Mouse (Mus musculus): ENCODE results near the gene Ifna5. TPM values are rescaled to one million over a fixed set of nuclear protein-coding genes. Genes with fewer than 3 reads are reported as not detected.

Ifna5 gene
- polyA plus RNA-seq, 1 experiment from 2014 or later: not detected

GRCm38 (mm10) chr4:88845334-88845733, 10.0 kb downstream of the Ifna5 start:
- Histone ChIP-seq H3K36me3 (ENCODE audit: control insufficient read depth, insufficient read depth, low read length) (no peaks in the 10 kb centered on the region), H3K27me3 (ENCODE audit: control insufficient read depth, insufficient read depth, low read length) (no peaks in the 10 kb centered on the region), H3K27ac (replicated peaks; ENCODE audit: low read depth, low read length) (no peak overlapping the region), H3K9ac (replicated peaks; ENCODE audit: low read length) (no peak overlapping the region), H3K9me3 (ENCODE audit: control insufficient read depth, low read length) (no peaks in the 10 kb centered on the region), H3K4me3 (replicated peaks; ENCODE audit: low read depth, low read length) (no peak overlapping the region), H3K4me2 (ENCODE audit: low read length) (no peak overlapping the region), H3K4me1 (ENCODE audit: control insufficient read depth, insufficient read depth, low read length) (no peaks in the 10 kb centered on the region)
- WGBS: 70% methylated on average over 2 of the region's 2 CpGs
- DNase-seq (no peak), ATAC-seq (ENCODE audit: low FRiP score, low TSS enrichment) (no peak)

- Histone ChIP-seq H3K4me3 (replicated peaks; ENCODE audit: low read depth, low read length) (no peak within 1 kb of the TSS), H3K9ac (replicated peaks; ENCODE audit: low read length) (no peak within 1 kb of the TSS), H3K4me2 (ENCODE audit: low read length) (no peak within 1 kb of the TSS), H3K9me3 (ENCODE audit: control insufficient read depth, low read length) (no peaks in the 10 kb centered on the region), H3K4me1 (ENCODE audit: control insufficient read depth, insufficient read depth, low read length) (no peaks in the 10 kb centered on the region), H3K36me3 (ENCODE audit: control insufficient read depth, insufficient read depth, low read length) (no peaks in the 10 kb centered on the region), H3K27ac (replicated peaks; ENCODE audit: low read depth, low read length) (no peak within 1 kb of the TSS), H3K27me3 (ENCODE audit: control insufficient read depth, insufficient read depth, low read length) (no peaks in the 10 kb centered on the region)
- DNase-seq (no peak), ATAC-seq (ENCODE audit: low FRiP score, low TSS enrichment) (no peak)
- WGBS: 87% methylated on average over 1 of the region's 1 CpGs
These were observed 14.4 kb downstream of the Ifna5 start, which contains the start of gene Ifna1 for GRCm38 (mm10) chr4:88849698-88850097. Gene Ifna1, plus strand, starts transcription at chr4:88850087.

DNA sequence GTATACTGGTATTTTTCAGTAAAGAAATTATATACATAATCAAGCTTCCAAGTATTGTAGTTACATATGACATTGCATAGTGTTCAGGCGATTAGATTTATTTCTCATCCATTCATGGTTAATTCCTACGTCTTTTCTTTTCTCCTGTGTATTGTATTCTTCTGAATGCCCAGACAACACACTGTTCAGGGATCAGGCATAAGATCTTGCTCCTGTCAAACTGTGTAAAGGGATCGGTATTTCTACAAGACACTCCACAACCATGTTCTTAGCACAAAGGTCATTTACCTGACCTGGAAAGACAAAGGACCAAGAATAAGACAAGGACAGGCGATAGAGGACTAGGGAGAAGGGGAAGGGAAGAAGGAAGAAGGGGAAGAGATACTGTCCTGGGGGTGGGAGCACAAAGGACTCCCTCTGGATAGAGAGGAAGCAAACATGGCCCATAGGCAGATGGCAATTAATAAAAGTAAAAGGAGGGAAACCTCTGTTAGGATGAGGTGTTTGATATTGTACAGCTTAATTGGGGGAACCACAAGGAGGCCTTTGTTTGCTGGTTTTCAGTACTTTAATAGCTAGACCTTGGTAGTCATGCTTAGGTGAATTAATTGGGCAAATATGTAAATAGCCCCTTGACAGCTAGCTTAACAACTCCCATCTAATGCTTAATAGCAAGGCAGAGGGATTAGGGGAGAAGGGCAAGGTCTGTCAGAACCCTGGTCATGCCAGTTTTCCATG, 15.9 kb downstream of the Ifna5 start:
- Histone ChIP-seq H3K36me3 (ENCODE audit: control insufficient read depth, insufficient read depth, low read length) (no peaks in the 10 kb centered on the region), H3K4me2 (ENCODE audit: low read length) (no peak overlapping the region), H3K27ac (replicated peaks; ENCODE audit: low read depth, low read length) (no peak overlapping the region), H3K9ac (replicated peaks; ENCODE audit: low read length) (no peak overlapping the region), H3K27me3 (ENCODE audit: control insufficient read depth, insufficient read depth, low read length) (no peaks in the 10 kb centered on the region), H3K4me3 (replicated peaks; ENCODE audit: low read depth, low read length) (no peak overlapping the region), H3K4me1 (ENCODE audit: control insufficient read depth, insufficient read depth, low read length) (no peaks in the 10 kb centered on the region), H3K9me3 (ENCODE audit: control insufficient read depth, low read length) (no peaks in the 10 kb centered on the region)
- 14% methylated on average over 4 of the region's 4 CpGs for WGBS
- no peak for DNase-seq
- ATAC-seq (ENCODE audit: low FRiP score, low TSS enrichment): no peak

DNA sequence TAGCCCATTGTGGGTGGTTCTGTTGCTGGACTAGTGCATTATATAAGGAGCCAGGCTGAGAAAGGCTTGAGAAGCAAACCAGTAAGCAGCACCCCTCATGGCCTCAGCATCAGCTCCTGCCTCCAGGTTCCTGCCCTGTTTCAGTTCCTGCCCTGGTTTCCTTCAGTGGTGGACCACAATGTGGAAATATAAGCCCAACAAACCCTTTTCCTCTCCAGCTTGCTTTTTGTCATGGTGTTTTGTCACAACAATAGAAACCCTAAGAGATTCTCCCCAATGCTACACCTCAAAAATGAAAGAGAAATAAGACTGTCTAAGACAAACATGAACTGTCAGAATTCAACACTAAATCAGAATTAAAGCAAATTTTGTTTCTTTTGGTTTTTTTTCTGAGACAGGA, 23.9 kb downstream of the Ifna5 start:
- ATAC-seq (ENCODE audit: low FRiP score, low TSS enrichment): no peak
- Histone ChIP-seq H3K27me3 (ENCODE audit: control insufficient read depth, insufficient read depth, low read length) (no peaks in the 10 kb centered on the region), H3K36me3 (ENCODE audit: control insufficient read depth, insufficient read depth, low read length) (no peaks in the 10 kb centered on the region), H3K4me3 (replicated peaks; ENCODE audit: low read depth, low read length) (no peak overlapping the region), H3K9me3 (ENCODE audit: control insufficient read depth, low read length) (no peaks in the 10 kb centered on the region), H3K9ac (replicated peaks; ENCODE audit: low read length) (no peak overlapping the region), H3K4me2 (ENCODE audit: low read length) (no peak overlapping the region), H3K27ac (replicated peaks; ENCODE audit: low read depth, low read length) (no peak overlapping the region), H3K4me1 (ENCODE audit: control insufficient read depth, insufficient read depth, low read length) (no peaks in the 10 kb centered on the region)
- no peak for DNase-seq

DNA sequence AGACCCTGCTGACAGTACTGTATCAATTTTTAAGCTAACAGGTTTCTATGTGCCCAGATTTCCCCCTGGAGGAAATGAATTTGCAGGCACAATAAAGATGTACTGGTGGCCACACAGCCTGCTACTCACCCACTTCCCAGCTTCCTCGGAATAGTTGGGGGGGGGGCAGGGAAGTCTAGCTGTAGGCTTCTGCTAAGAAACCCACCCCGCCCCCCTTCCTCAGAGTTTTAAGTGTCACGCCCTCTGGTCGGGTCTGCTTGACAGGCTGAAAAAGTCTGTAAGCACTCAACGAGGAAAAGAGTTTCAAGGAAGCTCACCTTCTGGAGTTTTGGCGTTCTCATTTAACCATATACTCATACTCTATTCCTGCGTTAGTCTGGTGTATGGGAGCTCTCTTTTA, 28.0 kb downstream of the Ifna5 start:
- Histone ChIP-seq H3K4me2 (ENCODE audit: low read length) (no peak overlapping the region), H3K9me3 (ENCODE audit: control insufficient read depth, low read length) (no peaks in the 10 kb centered on the region), H3K4me3 (replicated peaks; ENCODE audit: low read depth, low read length) (no peak overlapping the region), H3K27ac (replicated peaks; ENCODE audit: low read depth, low read length) (no peak overlapping the region), H3K36me3 (ENCODE audit: control insufficient read depth, insufficient read depth, low read length) (no peaks in the 10 kb centered on the region), H3K4me1 (ENCODE audit: control insufficient read depth, insufficient read depth, low read length) (0 out of 2 replicates have a peak, but pooled peaks cover 3% of the 10 kb centered on the region), H3K9ac (replicated peaks; ENCODE audit: low read length) (no peak overlapping the region), H3K27me3 (ENCODE audit: control insufficient read depth, insufficient read depth, low read length) (0 out of 2 replicates have a peak, but pooled peaks cover 3% of the 10 kb centered on the region)
- DNase-seq (no peak), ATAC-seq (ENCODE audit: low FRiP score, low TSS enrichment) (no peak)
- WGBS: 4% methylated on average over 7 of the region's 7 CpGs

- H3K36me3 ChIP-seq (ENCODE audit: control insufficient read depth, insufficient read depth, low read length): no peaks in the 10 kb centered on the region
- no peak overlapping the region for H3K27ac ChIP-seq (replicated peaks; ENCODE audit: low read depth, low read length)
- no peak overlapping the region for H3K4me3 ChIP-seq (replicated peaks; ENCODE audit: low read depth, low read length)
- 73% methylated on average over 9 of the region's 9 CpGs for WGBS
- H3K4me1 ChIP-seq (ENCODE audit: control insufficient read depth, insufficient read depth, low read length): 0 out of 2 replicates have a peak, but pooled peaks cover 6% of the 10 kb centered on the region
- H3K27me3 ChIP-seq (ENCODE audit: control insufficient read depth, insufficient read depth, low read length): 0 out of 2 replicates have a peak, but pooled peaks cover 3% of the 10 kb centered on the region
- DNase-seq: no peak
- H3K4me2 ChIP-seq (ENCODE audit: low read length): no peak overlapping the region
- no peak for ATAC-seq (ENCODE audit: low FRiP score, low TSS enrichment)
- no peak overlapping the region for H3K9ac ChIP-seq (replicated peaks; ENCODE audit: low read length)
- H3K9me3 ChIP-seq (ENCODE audit: control insufficient read depth, low read length): no peaks in the 10 kb centered on the region
These were observed 29.3 kb downstream of the Ifna5 start for GRCm38 (mm10) chr4:88864599-88864998.

- DNase-seq (no peak), ATAC-seq (ENCODE audit: low FRiP score, low TSS enrichment) (no peak)
- H3K27ac ChIP-seq (replicated peaks; ENCODE audit: low read depth, low read length): no peak overlapping the region
- H3K4me1 ChIP-seq (ENCODE audit: control insufficient read depth, insufficient read depth, low read length): 0 out of 2 replicates have a peak, but pooled peaks cover 6% of the 10 kb centered on the region
- H3K9ac ChIP-seq (replicated peaks; ENCODE audit: low read length): no peak overlapping the region
- 0 out of 2 replicates have a peak, but pooled peaks cover 3% of the 10 kb centered on the region for H3K27me3 ChIP-seq (ENCODE audit: control insufficient read depth, insufficient read depth, low read length)
- no peak overlapping the region for H3K4me2 ChIP-seq (ENCODE audit: low read length)
- no peaks in the 10 kb centered on the region for H3K9me3 ChIP-seq (ENCODE audit: control insufficient read depth, low read length)
- WGBS: 65% methylated on average over 6 of the region's 6 CpGs
- H3K4me3 ChIP-seq (replicated peaks; ENCODE audit: low read depth, low read length): no peak overlapping the region
- no peaks in the 10 kb centered on the region for H3K36me3 ChIP-seq (ENCODE audit: control insufficient read depth, insufficient read depth, low read length)
These were observed 29.8 kb downstream of the Ifna5 start for GRCm38 (mm10) chr4:88865011-88865569.

GRCm38 (mm10) chr4:88867366-88867925, 32.1 kb downstream of the Ifna5 start:
- under 1% methylated on average over 8 of the region's 8 CpGs for WGBS
- no peaks in the 10 kb centered on the region for H3K9me3 ChIP-seq (ENCODE audit: control insufficient read depth, low read length)
- H3K9ac ChIP-seq (replicated peaks; ENCODE audit: low read length): peak overlapping the region; percentile 34; the same call in 1 of the 2 replicates
- H3K4me3 ChIP-seq (replicated peaks; ENCODE audit: low read depth, low read length): peak overlapping the region; percentile 43
- ATAC-seq (ENCODE audit: low FRiP score, low TSS enrichment) (peak; percentile 66), DNase-seq (peak; percentile 87)
- H3K36me3 ChIP-seq (ENCODE audit: control insufficient read depth, insufficient read depth, low read length): no peaks in the 10 kb centered on the region
- 0 out of 2 replicates have a peak, but pooled peaks cover 3% of the 10 kb centered on the region for H3K27me3 ChIP-seq (ENCODE audit: control insufficient read depth, insufficient read depth, low read length)
- no peak overlapping the region for H3K27ac ChIP-seq (replicated peaks; ENCODE audit: low read depth, low read length)
- H3K4me2 ChIP-seq (ENCODE audit: low read length): peak overlapping the region; percentile 85
- H3K4me1 ChIP-seq (ENCODE audit: control insufficient read depth, insufficient read depth, low read length): 0 out of 2 replicates have a peak, but pooled peaks cover 6% of the 10 kb centered on the region

Data from midbrain, embryonic 14.5 days (tissue).